Mouse (Mus musculus): ENCODE measurements around the gene Ybx2.

The Ybx2 gene

GRCm38 (mm10) chr11:69961841-69962240 lies 26.2 kb downstream of the Ybx2 start:
- in situ Hi-C loops (cut with MseI, MboI): loop anchor here in 1 of 2 experiments (5.0 kb wide), 1 partner anchor 35 kb away; no protein-coding TSS in a partner anchor

GRCm38 (mm10) chr11:69964650-69965270 lies 29.2 kb downstream of the Ybx2 start, which contains the start of gene Cldn7:
TSS of gene Cldn7 (plus strand) at chr11:69964779.
- in situ Hi-C loops (cut with MseI, MboI): loop anchor here in 1 of 2 experiments (5.0 kb wide), 1 partner anchor 37 kb away; no protein-coding TSS in a partner anchor

GRCm38 (mm10) chr11:69965271-69966005 lies 29.8 kb downstream of the Ybx2 start:
- in situ Hi-C loops (cut with MseI, MboI): no loop called here

- in situ Hi-C loops (cut with MseI, MboI): no loop called here
Observed at GRCm38 (mm10) chr11:69966006-69966859, 30.6 kb downstream of the Ybx2 start.

- in situ Hi-C loops (cut with MseI, MboI): no loop called here
Observed at GRCm38 (mm10) chr11:69966860-69967517, 31.4 kb downstream of the Ybx2 start.

- in situ Hi-C loops (cut with MseI, MboI): no loop called here
Observed at GRCm38 (mm10) chr11:69968793-69969192, 33.2 kb downstream of the Ybx2 start.

- in situ Hi-C loops (cut with MseI, MboI): no loop called here
Observed at GRCm38 (mm10) chr11:69970222-69970621, 34.6 kb downstream of the Ybx2 start.

GRCm38 (mm10) chr11:69970775-69971174 lies 35.2 kb downstream of the Ybx2 start:
- in situ Hi-C loops (cut with MseI, MboI): no loop called here

GRCm38 (mm10) chr11:69974907-69975306 lies 39.3 kb downstream of the Ybx2 start:
- in situ Hi-C loops (cut with MseI, MboI): no loop called here

GRCm38 (mm10) chr11:69976271-69976670 lies 40.7 kb downstream of the Ybx2 start:
- in situ Hi-C loops (cut with MseI, MboI): no loop called here

- in situ Hi-C loops (cut with MseI, MboI): no loop called here
Observed at GRCm38 (mm10) chr11:69979827-69980195, 44.2 kb downstream of the Ybx2 start.

GRCm38 (mm10) chr11:69980196-69981140 lies 44.9 kb downstream of the Ybx2 start:
- in situ Hi-C loops (cut with MseI, MboI): no loop called here

GRCm38 (mm10) chr11:69981141-69981762 lies 45.7 kb downstream of the Ybx2 start, which contains the start of gene Ctdnep1:
TSS of gene Ctdnep1 (plus strand) at chr11:69981156.
- in situ Hi-C loops (cut with MseI, MboI): no loop called here

GRCm38 (mm10) chr11:69982225-69982624 lies 46.6 kb downstream of the Ybx2 start, which contains the start of gene Elp5:
TSS of gene Elp5 (minus strand) at chr11:69982517.
- in situ Hi-C loops (cut with MseI, MboI): no loop called here

GRCm38 (mm10) chr11:69982877-69983276 lies 47.3 kb downstream of the Ybx2 start:
- in situ Hi-C loops (cut with MseI, MboI): no loop called here

- in situ Hi-C loops (cut with MseI, MboI): no loop called here
Observed at GRCm38 (mm10) chr11:69983377-69983776, 47.8 kb downstream of the Ybx2 start.

- in situ Hi-C loops (cut with MseI, MboI): no loop called here
Observed at GRCm38 (mm10) chr11:69984431-69984830, 48.8 kb downstream of the Ybx2 start.

GRCm38 (mm10) chr11:69989949-69990348 lies 54.4 kb downstream of the Ybx2 start:
- in situ Hi-C loops (cut with MseI, MboI): no loop called here
